Mouse (Mus musculus) spleen, adult 2 months (tissue): ENCODE results near the gene Rasgrf2.

Source experiments
- CTCF ChIP-seq: fragments of 200-500 bp; IDR thresholded peaks from 2 replicates; pipeline ENCODE4 v1.5.1; 2011; ENCODE audit warnings: mild to moderate bottlenecking, inconsistent platforms; ENCODE audit not compliant: insufficient read depth, insufficient read length, insufficient replicate concordance; ENCODE audit errors: extremely low read depth
- POLR2A ChIP-seq: fragments of 200-500 bp; IDR thresholded peaks from 2 replicates; pipeline ENCODE4 v1.6.1; 2011; ENCODE audit warnings: low read depth, low read length, inconsistent platforms

DNA sequence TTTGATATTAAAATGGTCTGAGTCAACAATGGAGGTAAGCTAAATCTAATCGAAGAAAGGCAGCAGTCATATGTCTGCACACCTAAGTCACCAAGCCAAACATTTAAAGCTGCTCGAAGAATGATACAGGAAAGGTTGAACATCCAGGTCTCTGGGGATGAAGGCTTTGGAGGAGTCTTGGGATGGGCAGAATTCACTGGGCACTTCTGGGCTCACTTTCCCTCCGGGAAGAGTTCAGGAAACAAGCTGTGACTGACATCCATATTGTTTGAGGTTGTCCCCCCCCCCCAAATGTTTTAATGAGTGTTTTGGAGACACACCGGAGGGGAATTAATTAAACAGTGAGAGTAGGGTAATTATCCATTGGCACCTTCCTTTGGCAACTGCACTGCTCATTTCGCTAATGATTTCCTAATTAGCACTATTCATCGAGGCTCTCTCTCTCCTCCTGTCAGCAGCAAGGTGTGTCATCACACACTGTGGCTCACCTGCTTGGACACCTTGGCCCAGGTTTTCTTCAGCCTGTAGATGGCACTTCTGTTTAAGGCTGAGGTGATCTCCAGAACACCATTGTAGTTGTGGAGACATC lies 241.3 kb downstream of the Rasgrf2 start:
- TF ChIP-seq POLR2A: no peak
- no peak for TF ChIP-seq CTCF
